Mouse (Mus musculus): Measurements from ENCODE around the gene Gm10837.

DNA sequence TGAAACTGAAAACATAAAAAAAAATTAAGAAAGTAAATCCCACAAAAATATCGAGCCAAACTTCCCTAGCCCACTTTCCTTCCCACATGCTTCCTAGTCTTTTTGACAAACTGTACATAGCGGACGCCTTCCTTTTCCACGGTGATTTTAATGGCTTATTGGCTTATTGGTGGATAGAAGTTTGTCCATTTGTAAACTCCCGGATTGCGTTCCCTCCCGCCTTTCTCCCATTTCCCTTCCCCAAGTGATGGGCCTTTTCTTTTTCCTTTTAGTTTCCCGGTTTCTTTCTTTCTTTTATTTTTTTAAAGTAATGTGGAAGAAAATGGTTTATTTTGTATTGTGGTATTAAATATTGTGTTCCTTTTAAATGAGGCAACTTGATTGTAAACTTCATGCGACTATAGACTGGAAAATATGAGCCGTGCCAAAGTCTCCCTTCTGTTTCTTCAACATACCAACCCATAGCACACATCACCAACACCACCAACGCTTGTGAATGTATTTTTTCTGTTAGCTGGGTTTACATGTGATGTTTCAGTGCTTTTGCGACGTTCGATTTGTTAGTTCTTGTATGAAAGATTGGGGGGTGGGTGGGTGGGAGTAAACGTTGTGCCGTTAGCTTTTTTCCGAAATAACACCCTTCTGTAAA is 10.8 kb upstream of the Gm10837 start:
- TF ChIP-seq CTCF (IDR thresholded peaks at IDR 0.05; ENCODE audit: low read depth): no peak
- TF ChIP-seq EP300 (IDR thresholded peaks at IDR 0.05; ENCODE audit: low read depth): no peak

All from liver, postnatal 0 days (tissue).